Mouse (Mus musculus) adrenal gland, adult 18-20 months (tissue): ENCODE measurements around the gene Zfp978. TPM values are rescaled to one million over a fixed set of nuclear protein-coding genes. Genes with fewer than 3 reads are reported as not detected.
"Not testable (repeated sequence)": the region's sequence is repeated elsewhere in the genome, so short reads cannot be mapped to it uniquely, and the experiment has no call there.

ENCODE experiments used
- DNase-seq, 2 experiments: peaks; one replicate each; pipeline ENCODE4 v3.0.0; 2021 to 2022; ENCODE audit warnings: low spot score in 2 of 2
- total RNA-seq, 2 experiments: library from RNA; stranded (reverse); gene quantifications; 1 replicate in 1 of 2; 2 replicates in 1 of 2; pipeline ENCODE4 v1.2.3; 2021

Zfp978 gene
- total RNA-seq, 2 experiments from 2014 or later, result 0.53 TPM; not detected in 1

DNA sequence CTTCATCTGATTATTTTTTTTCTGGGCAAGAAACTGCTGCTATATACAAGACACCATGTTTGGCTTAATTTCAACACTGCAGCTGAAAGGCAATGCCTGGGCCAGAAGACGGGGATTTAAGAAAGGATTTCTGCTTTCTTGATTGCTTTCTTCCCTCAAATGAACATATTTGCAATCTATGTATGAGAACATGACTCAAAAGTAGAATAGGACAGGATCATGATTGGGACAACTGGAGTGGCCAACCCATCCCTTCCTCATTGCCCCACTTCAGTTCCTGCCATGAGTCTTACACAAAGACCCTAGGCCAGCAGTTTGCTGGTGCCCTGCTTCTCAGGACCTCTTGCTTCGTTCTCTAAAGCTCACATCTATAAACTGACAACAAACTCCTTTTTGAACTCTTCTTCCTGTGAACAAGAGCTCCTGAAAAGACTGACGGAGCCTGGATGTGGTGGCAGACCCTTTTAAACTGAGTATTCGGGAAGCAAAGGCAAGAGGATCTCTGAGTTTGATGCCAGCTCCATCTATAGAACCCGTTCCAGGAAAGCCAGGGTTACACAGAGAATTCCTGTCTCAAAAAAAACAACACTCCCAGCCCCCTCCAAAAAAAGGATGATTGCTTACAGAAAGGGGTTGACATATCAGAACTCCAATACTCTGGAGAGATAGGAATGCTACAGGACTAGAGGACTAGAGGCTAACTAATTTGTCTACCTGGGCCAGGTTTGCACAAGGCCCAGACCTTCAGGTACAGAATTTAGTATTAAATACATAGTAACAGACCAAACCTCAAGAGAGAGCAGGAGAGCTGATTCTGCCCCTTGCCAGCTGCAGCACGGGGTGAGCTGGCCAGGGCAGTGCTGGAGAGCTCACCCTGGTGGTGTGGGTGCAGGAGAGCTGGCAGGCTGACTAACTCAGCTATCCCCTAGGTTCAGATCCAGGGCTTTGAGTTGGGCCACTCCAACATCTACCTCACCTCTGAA is 43.1 kb downstream of the Zfp978 start:
- not testable (repeated sequence) for DNase-seq

DNA sequence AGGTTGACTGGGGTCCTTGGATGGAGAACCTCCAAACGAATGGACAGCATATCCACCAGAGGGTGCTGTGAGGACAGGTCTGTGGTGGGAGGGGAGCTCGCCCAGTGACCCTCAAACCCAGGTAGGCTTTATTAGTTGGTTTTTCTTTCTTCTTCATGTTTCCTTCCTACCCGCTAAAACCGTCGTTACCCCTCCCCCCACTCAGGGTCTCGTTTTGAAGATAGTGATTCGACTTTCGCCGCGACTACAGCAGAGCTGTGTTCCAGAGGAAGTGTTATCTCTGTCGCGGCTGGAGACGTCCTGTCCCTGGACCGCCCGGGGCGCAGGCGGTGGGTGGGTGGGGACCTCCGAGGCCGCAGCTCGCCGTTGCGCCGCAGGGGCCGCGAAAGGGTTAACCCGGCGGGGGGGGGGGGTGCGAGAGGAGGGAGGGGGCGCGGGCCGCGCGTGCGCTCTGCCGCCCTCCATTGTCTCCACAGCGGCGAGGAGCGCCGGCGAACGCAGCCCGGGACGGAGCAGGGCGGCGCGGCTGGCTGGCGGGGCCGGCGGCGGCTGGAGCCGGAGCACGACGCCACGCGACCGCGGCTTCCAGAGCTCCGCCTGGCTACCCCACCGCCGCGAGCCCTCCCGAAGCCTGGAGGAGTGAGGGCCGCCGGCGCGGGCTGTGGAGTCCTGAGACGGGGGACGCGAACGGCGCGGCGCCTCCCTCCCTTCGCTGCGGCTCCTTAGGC is 45.8 kb downstream of the Zfp978 start:
- DNase-seq, result no peak

DNA sequence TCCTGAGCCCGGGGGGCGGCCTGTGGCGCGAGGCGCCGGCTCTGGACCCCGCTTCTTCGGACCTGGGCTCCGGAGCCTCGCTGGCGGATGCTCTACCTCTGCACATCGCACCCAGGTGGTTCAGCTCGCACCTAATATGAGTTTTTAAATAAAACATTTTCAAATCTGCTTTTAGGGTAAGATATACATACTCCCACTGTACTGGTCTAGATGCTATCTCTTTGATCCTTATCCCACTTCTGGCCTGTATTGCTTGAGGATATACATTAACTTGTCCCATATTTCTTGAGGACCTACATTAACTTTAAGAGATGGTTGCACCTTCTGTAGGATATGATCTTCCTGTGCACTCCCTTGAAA is 46.3 kb downstream of the Zfp978 start:
- no peak for DNase-seq

DNA sequence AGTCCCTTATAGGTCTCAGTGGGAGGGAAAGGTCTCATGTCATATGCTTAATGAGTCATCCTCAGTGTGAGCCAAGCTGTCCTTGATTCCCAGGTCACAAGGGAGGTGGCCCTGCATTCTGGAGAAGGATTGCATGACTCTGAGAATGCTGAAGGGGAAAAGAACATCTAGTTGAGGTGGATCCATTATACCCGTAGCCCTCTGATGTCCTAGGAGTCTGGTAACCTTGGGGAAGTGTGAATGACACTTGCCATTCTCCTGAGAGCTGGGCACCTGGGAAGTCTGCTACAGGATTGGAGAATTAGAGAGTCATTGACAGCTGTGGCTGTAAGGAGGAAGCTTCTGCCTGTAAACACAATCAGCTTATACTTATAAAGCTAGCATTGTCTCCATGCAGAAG is 55.3 kb downstream of the Zfp978 start:
- DNase-seq, result not testable (repeated sequence)

DNA sequence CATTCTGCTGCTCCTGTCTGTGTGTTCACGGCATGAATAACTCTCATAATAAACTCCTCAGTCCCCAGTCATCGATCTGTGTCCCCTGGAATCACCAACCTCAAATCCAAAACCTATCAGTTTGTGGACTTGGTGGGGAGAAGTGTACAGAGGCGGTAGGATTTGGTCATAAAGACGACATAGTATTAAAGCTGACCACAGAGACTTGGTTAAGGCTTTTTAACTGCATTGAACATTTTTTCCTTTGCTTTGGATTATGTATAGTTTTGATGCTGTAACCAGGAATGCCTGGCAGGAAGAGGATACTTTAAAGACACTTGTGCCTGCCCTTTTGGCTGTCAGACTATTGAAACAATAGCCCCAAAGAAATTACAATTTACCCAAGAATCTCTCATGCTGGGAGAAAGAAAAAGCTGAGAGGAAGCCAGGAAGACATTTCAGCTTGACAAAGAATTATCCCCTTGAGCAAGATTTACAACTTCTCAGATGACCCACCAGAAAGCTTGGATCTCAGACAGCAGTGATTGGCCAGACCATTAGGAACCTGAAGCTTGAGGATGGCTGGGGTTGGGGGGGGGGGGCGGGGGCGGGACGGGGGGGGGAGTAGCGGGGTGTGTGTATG is 56.2 kb downstream of the Zfp978 start:
- no peak for DNase-seq

DNA sequence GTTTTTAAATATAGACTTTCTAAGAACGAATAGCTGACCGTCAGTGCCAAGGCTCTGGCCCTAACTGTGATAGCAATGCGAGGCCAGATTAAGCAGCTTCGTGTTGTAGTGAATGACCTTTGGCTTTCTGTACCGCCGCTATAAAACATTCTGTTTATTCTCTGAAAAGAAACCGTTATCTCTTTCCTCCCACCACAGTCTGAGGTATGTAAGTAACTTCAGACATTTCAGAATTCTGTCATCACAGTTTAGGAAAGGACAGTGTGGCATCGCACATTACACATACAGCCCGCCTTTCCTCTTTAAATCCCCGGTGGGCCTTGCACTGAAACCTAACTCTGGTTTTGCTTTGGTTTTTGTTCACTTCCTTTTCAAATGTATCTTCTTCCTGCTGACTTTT is 56.8 kb downstream of the Zfp978 start:
- DNase-seq, result no peak

DNA sequence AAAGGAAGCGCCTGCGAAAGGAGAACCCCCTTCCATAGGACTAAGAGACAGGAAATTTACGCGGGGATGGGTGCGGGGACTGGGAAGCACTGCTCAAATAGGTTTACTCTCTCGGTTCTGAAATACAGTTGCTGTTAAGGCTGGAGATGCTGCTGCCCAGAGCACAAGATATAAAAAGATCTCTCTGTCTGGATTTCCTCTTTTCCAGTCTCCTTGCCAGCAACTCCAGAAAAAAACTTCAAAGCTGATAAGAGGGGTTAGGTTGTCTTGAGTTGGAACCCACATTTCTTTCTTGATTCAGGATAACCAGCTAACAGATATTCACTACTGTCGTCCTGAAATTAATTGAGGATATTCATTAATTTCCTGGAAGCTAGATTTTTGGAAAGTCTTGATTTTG is 57.2 kb downstream of the Zfp978 start:
- DNase-seq, result not testable (repeated sequence)

DNA sequence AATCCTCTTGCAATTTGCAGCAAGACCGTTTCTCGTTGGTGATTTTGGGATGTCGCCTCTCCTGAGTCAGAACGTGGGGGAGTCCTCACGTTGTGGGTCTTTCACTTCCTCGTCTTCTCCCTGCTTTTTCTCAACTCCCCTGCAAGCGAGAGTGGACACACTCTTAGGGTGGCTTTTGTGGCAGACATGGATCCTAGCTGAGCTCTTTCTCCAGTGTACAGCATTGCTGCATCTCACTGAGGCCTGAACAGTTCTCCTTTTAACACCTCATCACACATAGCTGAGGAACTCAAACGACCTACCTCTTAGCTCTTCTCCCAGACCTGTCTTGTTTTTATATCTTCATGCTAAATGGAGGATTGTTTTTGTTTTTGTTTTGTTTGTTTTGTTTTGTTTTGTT is 58.1 kb downstream of the Zfp978 start:
- not testable (repeated sequence) for DNase-seq

DNA sequence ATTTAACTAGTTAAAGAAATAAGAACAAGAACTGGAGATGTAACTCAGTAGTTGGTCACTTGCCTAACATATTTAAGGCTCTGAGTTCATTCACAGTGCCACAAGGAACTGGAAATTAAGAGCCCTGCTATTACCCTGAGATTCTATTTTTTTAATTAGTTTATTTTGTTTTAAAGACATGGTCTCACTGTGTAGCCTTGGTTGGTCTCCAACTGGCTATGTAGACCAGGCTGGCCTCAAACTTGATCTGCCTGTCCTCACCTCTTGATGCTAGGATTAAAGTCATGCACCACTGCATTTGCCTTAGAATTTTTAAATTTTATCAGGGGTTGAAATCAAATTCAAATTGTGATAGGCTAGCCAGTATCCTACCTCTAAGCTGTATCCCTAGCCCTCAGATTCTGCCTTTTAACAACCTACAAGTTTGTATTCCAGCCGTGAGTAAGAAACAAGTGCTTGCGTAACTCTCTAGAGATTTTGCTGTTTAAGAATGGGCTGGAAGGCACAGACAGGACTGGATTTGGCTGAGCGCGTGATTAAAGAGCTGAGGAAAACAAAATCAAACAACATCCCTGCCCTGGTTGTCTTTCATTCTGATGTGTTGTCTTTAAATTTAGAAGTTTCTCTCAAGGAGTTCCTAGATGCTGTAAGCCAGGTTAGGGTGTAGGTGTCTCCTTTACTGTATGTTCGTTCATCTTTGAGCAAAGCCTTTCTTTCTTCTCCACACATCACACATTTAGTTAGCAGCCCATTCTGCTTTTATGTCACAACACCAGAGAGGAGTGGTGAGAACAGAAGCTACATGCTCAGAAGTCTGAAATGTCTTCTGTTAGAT is 58.9 kb downstream of the Zfp978 start:
- not testable (repeated sequence) for DNase-seq

DNA sequence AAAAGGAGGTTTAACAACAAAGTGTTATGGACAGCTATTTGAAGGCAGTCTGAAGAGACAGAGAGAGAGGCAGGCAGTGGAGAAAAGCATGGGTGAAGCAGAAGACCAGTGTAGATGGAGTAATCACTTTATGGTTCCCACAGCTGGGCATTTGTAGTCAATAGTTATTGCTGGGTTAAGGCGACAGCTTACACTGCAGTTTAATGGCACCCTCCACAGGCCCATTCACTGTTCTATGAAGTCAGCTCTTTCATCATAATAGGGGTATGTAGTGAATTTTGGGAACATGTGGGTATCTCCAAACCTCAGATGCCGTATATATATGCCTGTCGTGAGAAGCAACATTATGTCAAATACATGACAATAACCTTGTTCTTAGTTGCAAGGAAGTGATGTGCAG is 59.7 kb downstream of the Zfp978 start:
- DNase-seq, result no peak

DNA sequence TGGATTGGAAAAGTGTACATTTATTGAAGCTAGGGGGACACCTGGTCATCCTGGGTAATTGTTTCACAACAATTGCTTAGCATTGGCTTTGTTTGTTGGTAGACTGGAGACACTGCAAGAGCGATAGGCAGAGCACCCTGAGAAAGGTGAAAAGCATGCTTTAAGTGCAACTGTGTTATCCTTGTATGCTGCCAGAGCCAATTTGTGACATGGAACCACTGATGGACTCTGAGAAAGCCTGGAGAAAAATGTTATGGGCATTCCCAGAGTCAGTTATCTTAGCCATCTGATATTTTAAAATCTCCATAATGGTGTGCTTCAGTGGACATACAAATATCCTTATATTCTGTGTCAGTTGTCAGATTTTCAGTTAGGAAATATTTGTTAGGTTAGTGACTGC is 60.2 kb downstream of the Zfp978 start:
- DNase-seq, result not testable (repeated sequence)

DNA sequence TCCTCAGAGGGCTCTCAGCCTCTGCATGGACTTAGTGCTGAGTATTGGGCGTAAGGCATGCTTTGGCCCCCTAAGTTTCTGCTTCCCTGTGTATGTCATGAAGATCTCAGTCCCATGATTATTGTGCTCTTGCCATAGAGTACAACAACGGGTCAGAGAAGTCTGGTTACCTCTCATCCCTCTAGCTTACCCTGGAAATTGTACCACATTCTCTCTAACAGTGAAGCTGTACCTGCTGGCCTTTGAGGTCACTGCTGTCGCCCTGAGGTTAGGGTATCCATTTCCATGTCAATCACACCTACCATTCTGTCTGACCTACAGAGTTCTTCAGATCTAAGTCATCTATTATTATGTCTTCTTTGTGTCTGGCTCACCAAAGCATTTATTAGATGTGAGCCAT is 62.0 kb downstream of the Zfp978 start:
- DNase-seq, result no peak

DNA sequence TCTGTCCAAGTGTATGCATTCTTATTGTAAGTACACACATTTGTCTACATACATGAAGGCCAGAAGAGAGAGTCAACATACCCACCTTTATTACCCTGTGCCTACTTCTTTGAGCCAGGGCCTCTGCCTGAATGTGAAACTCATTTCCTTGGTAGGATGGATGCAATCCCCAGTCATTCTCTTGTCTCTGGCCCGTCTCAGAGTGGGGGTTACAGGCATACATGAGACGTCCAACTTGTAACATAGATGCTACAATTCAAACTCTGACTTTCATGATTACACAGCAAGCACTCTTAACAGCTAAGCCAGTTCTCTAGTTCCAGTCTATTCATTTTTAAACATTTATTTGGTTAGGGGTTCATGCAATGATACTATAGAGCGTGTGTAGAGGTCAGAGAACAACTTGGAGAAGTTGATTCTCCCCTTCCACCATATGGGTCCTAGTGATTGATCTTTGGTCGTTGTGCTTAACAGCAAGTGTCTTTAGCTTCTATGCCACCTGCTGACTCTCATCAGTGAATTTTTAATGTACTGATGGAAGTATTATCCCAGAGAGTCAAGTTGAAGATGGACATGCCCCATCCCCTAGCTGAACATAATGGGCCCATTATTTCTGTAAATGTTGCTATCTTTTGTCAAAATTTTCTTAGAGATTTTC is 62.7 kb downstream of the Zfp978 start:
- DNase-seq, result no peak

DNA sequence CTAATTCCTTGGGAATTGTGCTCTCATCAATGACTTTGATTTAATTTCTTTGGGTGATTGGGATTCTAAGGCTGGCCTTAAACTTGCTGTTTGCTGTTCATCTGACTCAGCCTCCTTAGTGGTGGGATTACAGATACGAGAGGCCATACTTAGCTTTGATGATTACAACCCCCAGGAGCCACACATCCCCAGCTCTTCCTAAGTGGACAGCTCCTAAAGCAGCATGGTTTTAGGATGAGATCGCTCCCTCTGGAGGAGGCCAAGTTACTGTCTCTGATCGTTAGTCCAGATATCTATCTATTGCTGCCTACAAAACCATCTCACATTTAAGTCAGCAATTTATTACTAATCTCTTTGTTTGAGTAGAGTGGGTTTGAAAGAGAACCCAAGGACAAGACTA is 63.3 kb downstream of the Zfp978 start:
- DNase-seq, result not testable (repeated sequence)

DNA sequence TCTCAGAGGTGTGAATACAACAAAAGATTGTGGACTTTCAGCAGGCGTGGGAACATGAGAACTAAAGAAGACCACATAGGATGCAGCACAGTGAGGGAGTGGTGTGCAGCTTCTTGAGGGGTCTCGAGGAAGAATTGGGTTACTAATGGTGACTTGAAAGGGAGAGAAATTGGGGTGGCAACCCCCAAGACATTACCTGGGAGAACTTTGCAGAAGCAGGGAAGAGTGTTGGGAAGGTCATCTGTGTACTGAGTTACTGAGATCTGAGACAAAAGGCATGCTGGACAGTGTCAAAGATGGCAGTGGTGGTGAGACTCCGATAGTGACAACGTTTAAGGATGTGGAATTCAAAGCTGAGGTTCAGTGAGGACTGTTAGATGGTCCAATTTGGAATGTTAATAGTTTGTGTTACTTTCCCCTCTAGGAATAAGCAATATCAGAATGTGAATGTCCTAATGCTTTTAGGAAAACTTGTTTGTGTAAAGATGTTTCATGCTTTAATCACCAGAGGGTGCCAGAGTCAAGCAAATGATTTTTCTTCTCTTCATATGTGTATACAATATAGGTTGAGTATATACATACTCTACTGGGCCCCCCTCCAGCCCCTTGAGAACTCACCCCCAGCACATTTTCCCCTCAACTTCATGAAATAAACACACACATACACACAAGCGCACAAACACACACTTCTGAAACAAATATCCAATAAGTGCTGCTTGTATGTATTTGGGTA is 64.7 kb downstream of the Zfp978 start:
- not testable (repeated sequence) for DNase-seq

DNA sequence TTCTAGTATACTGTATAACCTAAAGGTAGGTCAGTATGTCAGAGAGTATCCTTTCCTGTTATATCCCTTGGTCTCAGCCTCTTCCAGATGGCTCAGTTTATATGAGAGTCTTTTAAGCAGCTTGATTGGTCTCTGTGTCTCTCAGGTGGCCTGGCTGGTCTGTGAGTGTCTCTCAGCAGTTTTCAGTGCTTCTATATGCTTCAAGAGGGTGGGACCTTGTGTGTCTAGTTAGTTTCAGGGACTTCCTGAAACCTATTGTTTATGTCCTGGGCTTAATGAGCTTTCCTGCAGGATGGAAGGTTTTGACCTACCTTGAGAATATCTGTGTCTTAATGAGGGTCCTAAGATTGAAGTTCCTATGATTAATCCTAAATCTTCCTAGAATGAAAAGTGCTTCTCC is 69.5 kb downstream of the Zfp978 start:
- DNase-seq, result no peak

DNA sequence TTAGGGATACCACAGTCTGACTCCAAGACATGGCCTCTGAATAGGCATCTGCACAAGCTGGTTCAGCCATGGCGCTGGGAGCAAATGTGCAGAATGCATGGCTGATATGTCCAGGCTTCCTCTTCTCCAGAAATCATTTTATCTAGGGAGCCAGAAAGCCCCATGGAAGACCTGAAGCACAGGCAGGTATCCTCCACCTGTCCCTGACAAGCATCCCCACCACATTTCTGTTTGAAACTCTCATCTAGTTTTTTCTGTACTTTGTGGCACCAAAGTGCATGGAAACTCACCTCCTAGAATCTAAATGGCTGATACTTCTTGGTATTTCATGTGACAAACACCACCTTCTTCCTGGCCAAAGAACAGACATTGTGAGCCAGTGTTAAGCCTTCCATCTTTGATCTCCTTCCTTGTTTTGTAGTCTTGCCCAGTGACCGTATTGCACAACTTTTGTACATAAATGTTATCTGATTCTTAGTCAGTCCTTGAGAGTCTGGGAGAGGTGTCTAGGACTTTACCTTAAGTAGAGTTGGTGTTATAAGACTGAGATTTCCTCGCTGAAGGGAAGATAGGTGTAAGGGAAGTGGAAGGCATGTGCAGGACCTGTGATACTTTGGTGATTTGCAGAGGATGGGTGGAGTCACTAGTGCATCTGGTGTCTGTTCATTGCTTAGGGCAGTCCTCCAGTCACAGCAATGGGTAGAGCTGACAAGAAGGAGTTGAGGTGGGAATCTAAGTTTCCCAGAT is 70.8 kb downstream of the Zfp978 start:
- not testable (repeated sequence) for DNase-seq

DNA sequence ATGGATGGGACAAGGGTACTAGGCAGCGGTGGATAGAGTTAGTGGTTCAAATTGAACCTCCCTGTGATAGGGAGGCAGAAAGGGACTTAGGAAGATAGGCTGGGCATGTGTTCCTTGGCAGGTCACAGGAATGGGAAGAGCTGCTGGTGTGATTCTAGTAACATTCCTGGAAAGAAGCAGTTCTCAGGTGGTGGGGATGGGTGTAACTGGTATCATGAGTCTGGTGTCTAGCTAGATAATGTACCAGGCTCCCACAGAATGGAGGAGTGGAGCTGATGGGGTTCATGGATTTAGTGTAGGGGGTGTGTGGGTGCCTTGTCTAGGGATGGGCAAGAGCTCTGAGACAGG is 71.3 kb downstream of the Zfp978 start:
- DNase-seq, result no peak

DNA sequence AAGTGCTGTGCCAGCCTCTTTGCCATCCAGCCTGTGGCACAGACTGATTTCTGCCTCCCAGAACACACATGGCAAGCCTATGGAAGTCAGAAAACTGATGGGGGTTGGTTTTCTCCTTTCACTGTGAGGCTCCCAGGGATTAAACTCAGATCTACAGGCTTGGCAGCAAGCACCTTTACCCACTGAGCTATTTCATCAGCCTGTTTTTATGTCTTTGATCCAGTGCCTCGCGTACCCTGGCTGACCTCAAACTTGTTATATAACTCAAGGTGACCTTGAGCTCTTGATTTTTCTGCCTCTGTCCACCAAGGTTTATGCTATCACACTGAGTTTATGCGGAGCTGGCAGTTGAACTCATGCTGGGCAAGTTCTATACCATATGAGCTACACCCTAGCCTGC is 71.9 kb downstream of the Zfp978 start:
- no peak for DNase-seq
